Mouse (Mus musculus) G1E (cell line): ENCODE results near the gene Mef2c.

Experiments used
- CTCF ChIP-seq: IDR thresholded peaks from 2 replicates; pipeline ENCODE4 v1.5.1; 2012; ENCODE audit warnings: low read depth, low read length, inconsistent platforms, mixed read lengths
- POLR2AphosphoS5 ChIP-seq: IDR thresholded peaks from 2 replicates; pipeline ENCODE4 v1.6.1; 2012; ENCODE audit warnings: low read depth, low read length, inconsistent platforms; ENCODE audit not compliant: insufficient replicate concordance

GRCm38 (mm10) chr13:83650807-83651206 is 147.0 kb downstream of the Mef2c start:
- TF ChIP-seq CTCF (no peak), POLR2AphosphoS5 (no peak)
